Mouse (Mus musculus) kidney, postnatal 25 days (tissue): ENCODE measurements around the gene Wdr61.

Experiments
- DNase-seq, 2 experiments: peaks; one replicate each; pipeline ENCODE4 v3.0.0; 2021; ENCODE audit warnings: mixed read lengths in 2 of 2

Wdr61 gene

DNA sequence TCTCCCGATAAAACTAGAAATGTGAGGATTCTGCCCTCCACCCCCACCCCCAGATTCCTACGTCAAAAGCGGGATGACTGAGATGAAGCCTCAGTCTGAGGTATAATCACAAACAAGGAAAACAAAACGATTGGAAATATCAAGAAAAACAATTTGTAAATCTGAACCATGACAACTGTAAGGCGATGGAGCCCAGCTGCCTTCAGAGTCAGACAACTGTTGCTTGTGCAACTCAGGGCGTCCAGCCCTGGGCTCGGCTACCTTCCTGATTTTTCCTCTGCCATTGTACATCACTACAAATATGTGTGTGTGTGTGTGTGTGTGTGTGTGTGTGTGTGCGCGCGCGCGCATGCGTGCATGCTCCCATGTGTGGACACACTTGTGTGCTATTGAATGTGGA, 60.4 kb downstream of the Wdr61 start:
- no peak for DNase-seq

GRCm38 (mm10) chr9:54671962-54672361, 62.4 kb downstream of the Wdr61 start:
- DNase-seq = no peak

DNA sequence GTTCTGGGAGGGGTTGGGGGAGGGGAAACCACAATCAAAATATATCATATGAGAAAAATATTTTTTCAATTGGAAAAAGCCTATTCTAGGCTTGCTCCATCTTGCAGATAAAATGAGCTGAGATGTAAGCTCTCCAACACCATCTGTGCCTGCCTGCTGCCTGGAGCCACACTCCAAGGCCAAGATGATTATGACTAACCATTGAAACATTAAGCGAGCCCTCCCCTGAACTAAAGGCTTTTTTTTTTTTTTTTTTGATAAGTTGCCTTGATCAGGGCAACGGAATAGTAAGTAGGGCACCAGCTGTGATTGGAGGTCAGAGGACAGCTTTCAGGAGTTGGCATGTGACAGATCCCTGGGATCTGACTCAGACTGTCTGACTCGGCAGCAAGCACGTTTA, 65.9 kb downstream of the Wdr61 start:
- DNase-seq = no peak

- no peak for DNase-seq
Observed at GRCm38 (mm10) chr9:54666116-54666515, 68.2 kb downstream of the Wdr61 start.
